Mouse (Mus musculus) limb, embryonic 10.5 days (tissue): ENCODE measurements at regions not wholly inside any gene's neighbourhood (a gene's known extent, or its start where the extent isn't known, plus 50 kb on each side); places are given as distances from the start of the nearest gene placed in this dataset.

Experiments
- DNase-seq: peaks from one replicate; pipeline ENCODE4 v3.0.0-alpha.2; 2017; ENCODE audit warnings: low spot score
- H3K27ac ChIP-seq: fragments of 300-500 bp; sonication (generic); 2 replicates; pipeline ENCODE4 v1.5.1; 2016; ENCODE audit warnings: mild to moderate bottlenecking
- H3K27me3 ChIP-seq: fragments of 300-500 bp; sonication (generic); 2 replicates; pipeline ENCODE4 v1.6.1; 2016; ENCODE audit warnings: low read depth, mild to moderate bottlenecking; ENCODE audit not compliant: poor library complexity, severe bottlenecking
- H3K36me3 ChIP-seq: fragments of 300-500 bp; sonication (generic); 2 replicates; pipeline ENCODE4 v1.6.1; 2016; ENCODE audit warnings: mild to moderate bottlenecking, moderate library complexity
- H3K4me1 ChIP-seq: fragments of 300-500 bp; sonication (generic); 2 replicates; pipeline ENCODE4 v1.6.1; 2016
- H3K4me3 ChIP-seq: fragments of 300-500 bp; sonication (generic); 2 replicates; pipeline ENCODE4 v1.5.1; 2016; ENCODE audit warnings: mild to moderate bottlenecking, moderate library complexity
- H3K9me3 ChIP-seq: fragments of 300-500 bp; sonication (generic); replicated peaks from 2 replicates; pipeline ENCODE4 v1.6.1; 2016; ENCODE audit warnings: mild to moderate bottlenecking
- WGBS: fragments of 180-500 bp; shearing (Covaris S2); methylation state at CpG from one replicate; pipeline ENCODE4 v1.1.7; 2016; 5-methylcytosine and 5-hydroxymethylcytosine counted together

DNA sequence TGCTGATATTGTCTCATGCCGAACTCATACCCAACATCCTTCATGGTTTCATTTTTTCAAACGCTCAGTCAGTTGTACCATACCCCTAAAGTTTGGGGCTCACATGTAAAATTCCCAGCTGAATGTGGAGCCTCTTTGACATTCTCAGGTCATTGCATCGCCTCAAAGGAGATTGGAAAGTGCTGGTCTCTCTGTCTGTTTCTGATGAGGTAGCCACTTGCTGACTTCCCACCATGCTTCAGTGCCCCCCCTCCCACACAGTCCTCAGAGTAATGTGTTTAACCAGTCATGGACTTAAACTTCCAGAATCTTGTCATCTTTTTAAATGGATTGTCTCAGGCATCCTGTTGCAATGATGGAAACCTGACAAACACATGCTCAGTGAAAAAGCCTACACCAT is 220.9 kb upstream of the Cxxc4 start:
- 91% methylated on average over 3 of the region's 3 CpGs for whole genome bisulfite sequencing

DNA sequence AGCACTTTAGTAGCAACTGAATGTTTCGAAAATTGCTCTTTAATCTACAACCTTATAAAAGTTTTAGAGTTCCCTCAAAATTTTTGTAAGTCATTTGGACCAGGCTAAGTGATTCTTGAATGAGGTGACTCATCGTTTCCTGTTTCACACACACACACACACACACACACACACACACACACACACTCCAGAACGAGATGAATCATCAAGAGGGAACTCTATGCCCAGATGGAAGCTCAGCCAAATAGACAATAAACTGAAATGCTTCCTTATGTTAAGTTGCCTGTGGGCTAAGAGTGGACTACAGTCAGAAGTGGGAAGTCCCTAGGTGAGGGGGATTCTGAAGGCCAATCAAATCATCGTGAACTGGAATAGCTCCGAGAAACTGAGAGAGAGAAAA is 202.4 kb upstream of the Cxxc4 start:
- Histone ChIP-seq H3K36me3 (no peaks in the 10 kb centered on the region), H3K4me3 (no peak overlapping the region), H3K27ac (no peak overlapping the region), H3K9me3 (no peaks in the 10 kb centered on the region), H3K27me3 (no peaks in the 10 kb centered on the region), H3K4me1 (no peaks in the 10 kb centered on the region)
- no peak for DNase-seq
- WGBS: 84% methylated on average over 5 of the region's 5 CpGs

More for the DNA sequence above, 220.9 kb upstream of the Cxxc4 start:
- Histone ChIP-seq H3K9me3 (no peaks in the 10 kb centered on the region), H3K4me1 (peaks cover 11% of the 10 kb centered on the region), H3K36me3 (no peaks in the 10 kb centered on the region), H3K27me3 (no peaks in the 10 kb centered on the region), H3K4me3 (no peak overlapping the region), H3K27ac (no peak overlapping the region)
- no peak for DNase-seq

DNA sequence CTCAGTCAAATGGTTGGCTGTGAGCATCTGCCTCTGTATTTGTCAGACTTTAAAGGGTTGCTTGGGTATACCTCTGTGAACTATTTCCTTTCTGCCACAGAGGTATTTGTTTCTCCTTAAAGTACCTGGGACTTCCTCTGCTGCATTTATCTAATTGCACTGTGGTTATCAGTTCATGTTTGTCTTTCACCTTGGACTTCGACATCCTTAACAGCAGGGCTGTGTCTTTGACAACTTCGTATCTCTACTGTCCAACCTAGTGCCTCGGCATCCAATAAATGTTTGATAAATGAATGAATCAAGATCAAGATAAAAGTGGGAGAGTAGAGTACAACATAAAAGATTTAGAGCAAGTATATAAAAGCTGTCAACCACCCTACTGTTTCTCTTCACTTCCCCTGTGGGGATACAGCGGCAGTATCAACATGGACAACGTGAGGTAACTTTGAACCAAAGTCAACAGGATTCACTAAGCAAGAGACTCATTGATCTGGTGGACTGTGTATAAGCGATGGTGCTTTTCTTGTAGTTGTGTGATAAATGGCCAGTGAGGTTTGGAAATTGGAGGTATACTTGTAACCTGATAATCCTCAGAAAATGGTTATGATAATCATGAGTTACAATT is 199.9 kb upstream of the Cxxc4 start:
- DNase-seq: no peak
- WGBS: 90% methylated on average over 6 of the region's 6 CpGs
- Histone ChIP-seq H3K9me3 (no peaks in the 10 kb centered on the region), H3K4me3 (no peak overlapping the region), H3K27me3 (no peaks in the 10 kb centered on the region), H3K36me3 (no peaks in the 10 kb centered on the region), H3K4me1 (no peaks in the 10 kb centered on the region), H3K27ac (no peak overlapping the region)

DNA sequence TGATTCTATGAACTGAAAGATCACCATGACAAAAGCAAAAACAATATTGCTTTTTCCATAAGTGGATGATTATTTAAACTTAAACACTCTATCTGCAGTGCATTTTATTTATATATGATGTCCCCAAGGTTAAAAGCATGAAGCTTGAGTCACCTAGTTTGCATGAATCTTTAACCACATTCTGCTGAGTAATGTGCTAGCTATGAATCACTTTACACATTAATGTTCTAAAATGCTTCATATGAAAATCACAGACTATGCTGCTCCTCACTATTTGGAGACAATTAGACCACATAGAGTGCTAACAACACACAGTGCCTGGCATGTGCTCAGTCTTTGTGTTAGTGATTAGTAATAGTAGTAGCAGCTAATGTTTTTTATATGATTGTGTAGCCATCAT is 185.6 kb upstream of the Cxxc4 start:
- Histone ChIP-seq H3K36me3 (no peaks in the 10 kb centered on the region), H3K4me3 (no peak overlapping the region), H3K9me3 (no peaks in the 10 kb centered on the region), H3K4me1 (no peaks in the 10 kb centered on the region), H3K27me3 (no peaks in the 10 kb centered on the region), H3K27ac (no peak overlapping the region)
- DNase-seq: no peak

DNA sequence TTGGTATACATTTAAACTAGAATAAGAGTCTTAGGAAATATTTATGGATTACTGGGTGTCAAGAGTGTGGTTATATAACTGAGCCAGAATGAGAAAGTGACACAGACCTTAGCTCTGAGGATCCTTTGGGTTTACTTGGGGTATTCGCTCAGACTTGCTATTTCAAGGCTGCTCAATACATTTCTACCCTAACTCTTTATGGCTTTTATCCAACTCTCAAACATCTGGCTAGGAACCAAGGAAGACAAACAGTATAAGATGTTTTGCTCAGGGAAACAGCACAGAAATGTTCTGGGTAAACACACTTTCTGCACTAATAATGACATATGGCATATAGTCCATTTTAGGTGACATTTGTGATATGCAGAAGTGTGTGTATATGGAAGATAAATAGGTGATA is 153.8 kb upstream of the Cxxc4 start:
- Histone ChIP-seq H3K4me1 (no peaks in the 10 kb centered on the region), H3K4me3 (no peak overlapping the region), H3K36me3 (no peaks in the 10 kb centered on the region), H3K9me3 (no peaks in the 10 kb centered on the region), H3K27ac (no peak overlapping the region), H3K27me3 (no peaks in the 10 kb centered on the region)
- no peak for DNase-seq
- WGBS: 96% methylated on average over 1 of the region's 1 CpGs

DNA sequence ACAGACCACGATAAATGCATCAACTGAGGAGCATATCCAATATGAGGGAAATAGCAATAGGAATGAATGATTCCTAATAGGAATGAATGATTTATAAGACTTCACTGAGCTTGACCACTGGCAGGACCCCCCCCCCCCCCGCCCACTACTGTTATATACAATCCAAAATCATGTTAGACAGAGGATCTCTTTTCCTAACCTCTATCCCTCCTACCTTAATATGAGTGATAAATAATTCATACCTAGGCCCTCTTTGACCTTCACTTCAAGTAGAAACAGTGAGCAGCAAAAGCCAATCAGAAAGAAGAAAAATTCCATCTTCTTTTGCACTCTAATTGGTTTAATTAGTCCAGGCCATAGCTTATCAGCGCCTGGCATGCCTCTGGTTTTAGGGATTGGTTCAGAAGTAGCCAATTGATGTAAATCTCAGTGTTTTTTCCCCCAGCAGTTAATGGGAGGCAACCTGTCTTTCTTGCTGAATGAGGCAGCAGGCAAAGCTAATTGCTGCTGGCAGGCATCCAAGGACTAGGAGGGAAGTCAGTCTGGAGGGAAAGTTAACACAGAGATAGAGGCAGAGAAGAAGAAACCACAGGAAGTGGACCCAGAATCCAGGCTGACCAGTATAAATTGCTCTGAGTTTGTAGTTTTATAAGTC is 136.7 kb upstream of the Cxxc4 start:
- H3K36me3 ChIP-seq: no peaks in the 10 kb centered on the region
- H3K4me3 ChIP-seq: no peak overlapping the region
- peaks cover 6% of the 10 kb centered on the region; the same call in 1 of the 2 replicates for H3K4me1 ChIP-seq
- no peak overlapping the region for H3K27ac ChIP-seq
- peak; percentile 37 for DNase-seq
- no peaks in the 10 kb centered on the region for H3K27me3 ChIP-seq
- H3K9me3 ChIP-seq: no peaks in the 10 kb centered on the region
- 70% methylated on average over 3 of the region's 3 CpGs for WGBS

DNA sequence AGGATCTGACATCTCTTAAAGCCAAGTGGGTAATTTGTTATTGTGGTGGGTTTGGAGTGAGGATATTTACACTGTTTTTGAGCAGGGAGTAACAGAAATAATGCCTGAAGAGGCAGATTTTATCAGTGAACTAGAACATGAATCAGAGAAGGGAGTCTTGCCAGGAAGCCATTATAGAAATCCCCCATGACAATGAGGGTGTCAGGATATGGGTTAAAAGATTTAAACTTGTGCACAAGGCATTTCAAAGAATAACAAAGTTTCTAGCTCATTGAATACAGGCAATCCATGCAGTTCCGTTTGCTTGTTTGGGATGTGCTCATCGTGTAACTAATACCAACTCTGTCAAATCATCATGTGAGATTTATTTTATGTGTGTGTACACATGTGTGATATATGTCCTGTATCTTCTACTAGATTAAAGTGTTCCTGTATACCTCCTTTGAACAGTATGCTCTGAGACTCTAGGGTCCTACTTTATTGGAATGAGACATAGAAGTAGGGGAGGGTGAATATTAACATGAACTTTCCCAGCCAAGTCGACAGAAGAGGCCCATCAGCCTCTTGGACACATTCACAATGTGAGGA is 134.0 kb upstream of the Cxxc4 start:
- 87% methylated on average over 3 of the region's 3 CpGs for WGBS

DNA sequence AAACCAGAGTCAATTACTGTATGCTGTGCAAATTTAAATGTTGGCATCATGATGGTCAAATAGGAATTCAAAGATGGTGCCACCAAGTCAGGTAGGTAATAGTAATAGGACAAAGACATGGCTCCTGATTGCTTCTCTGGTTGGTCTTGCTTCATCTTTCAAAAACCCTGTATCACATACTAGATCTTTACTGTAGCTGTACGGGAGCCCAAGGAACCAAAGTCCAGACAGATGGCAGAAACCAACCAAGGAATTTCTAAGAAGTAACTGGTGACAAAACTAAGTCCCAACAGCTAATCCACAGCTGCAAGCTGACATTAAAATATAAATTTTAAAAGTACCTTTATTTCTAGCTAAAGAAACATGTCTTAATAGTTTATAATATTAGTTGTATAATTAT is 131.7 kb upstream of the Cxxc4 start:
- Histone ChIP-seq H3K4me3 (no peak overlapping the region), H3K36me3 (no peaks in the 10 kb centered on the region), H3K27me3 (no peaks in the 10 kb centered on the region), H3K4me1 (peaks cover 6% of the 10 kb centered on the region; the same call in 1 of the 2 replicates), H3K27ac (no peak overlapping the region), H3K9me3 (no peaks in the 10 kb centered on the region)
- DNase-seq: no peak
- WGBS: 83% methylated on average over 1 of the region's 1 CpGs

More for the DNA sequence above, 134.0 kb upstream of the Cxxc4 start:
- H3K4me1 ChIP-seq: peaks cover 6% of the 10 kb centered on the region; the same call in 1 of the 2 replicates
- H3K4me3 ChIP-seq: no peak overlapping the region
- no peaks in the 10 kb centered on the region for H3K36me3 ChIP-seq
- no peaks in the 10 kb centered on the region for H3K27me3 ChIP-seq
- no peak overlapping the region for H3K27ac ChIP-seq
- no peak for DNase-seq
- H3K9me3 ChIP-seq: no peaks in the 10 kb centered on the region

DNA sequence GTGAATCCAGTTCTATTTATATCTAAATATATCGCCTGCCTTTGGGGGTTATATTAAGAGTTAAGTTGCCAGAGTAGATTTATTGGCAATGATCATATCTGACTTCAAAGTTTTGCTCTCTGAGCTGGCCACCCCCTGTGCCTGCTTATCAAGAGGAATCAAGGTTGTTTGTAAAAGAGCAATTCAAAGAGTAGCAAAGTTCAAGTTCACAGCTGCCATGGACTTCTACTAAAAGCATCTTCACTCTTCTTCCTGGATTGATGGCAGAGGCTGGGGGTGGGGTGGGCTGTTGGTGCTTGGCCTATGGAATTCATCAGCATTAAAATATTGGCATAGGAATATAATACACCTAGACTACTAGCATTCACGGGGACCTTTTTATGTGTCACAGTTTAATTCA is 131.2 kb upstream of the Cxxc4 start:
- no peak for DNase-seq
- no peaks in the 10 kb centered on the region for H3K36me3 ChIP-seq
- WGBS: 94% methylated on average over 2 of the region's 2 CpGs
- no peaks in the 10 kb centered on the region for H3K27me3 ChIP-seq
- H3K9me3 ChIP-seq: no peaks in the 10 kb centered on the region
- H3K27ac ChIP-seq: no peak overlapping the region
- H3K4me3 ChIP-seq: no peak overlapping the region
- 0 out of 2 replicates have a peak, but pooled peaks cover under 1% of the 10 kb centered on the region for H3K4me1 ChIP-seq

DNA sequence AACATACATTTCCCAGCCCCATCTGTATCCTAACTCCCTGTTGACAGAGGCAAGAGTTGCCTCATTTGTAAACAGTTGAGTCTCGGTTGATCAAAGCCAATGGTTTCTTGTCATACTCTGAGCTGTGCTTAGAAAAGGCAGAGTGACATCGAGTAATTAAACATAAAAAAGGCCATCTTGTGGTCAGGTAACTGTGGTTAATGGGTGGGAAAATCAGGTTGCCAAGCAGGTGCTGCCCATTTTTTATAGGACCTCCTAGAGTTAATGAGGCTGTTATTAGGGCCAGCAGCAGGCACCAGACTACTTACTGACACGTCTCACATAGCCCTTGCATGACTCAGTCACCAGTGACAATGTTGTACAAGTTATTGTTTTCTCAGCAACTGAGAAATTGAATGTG is 130.7 kb upstream of the Cxxc4 start:
- no peak overlapping the region for H3K27ac ChIP-seq
- DNase-seq: no peak
- H3K4me1 ChIP-seq: no peaks in the 10 kb centered on the region
- whole genome bisulfite sequencing: 73% methylated on average over 3 of the region's 3 CpGs
- H3K27me3 ChIP-seq: no peaks in the 10 kb centered on the region
- no peak overlapping the region for H3K4me3 ChIP-seq
- no peaks in the 10 kb centered on the region for H3K9me3 ChIP-seq
- no peaks in the 10 kb centered on the region for H3K36me3 ChIP-seq

DNA sequence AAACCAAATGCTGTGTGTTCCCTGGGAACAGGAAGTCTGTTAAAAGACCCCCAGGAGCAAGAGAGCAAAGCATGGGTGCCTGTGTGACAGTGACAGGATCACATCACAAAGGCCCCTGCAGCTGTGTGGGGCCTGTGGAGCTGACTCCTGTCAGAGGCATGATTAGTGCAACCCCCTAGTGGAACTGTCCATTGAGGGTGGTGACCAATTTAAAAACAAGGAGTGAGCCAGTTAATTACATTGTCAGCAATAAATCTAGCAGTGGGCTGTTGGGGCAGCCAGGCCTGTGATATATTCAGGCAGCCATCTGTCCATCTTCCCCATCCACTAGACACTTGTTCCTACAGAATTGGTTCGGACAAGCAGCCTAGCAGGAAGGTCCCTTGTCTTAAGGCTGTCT is 121.8 kb upstream of the Cxxc4 start:
- DNase-seq: no peak
- H3K9me3 ChIP-seq: no peaks in the 10 kb centered on the region
- no peak overlapping the region for H3K4me3 ChIP-seq
- H3K27me3 ChIP-seq: no peaks in the 10 kb centered on the region
- H3K36me3 ChIP-seq: no peaks in the 10 kb centered on the region
- H3K4me1 ChIP-seq: peaks cover 20% of the 10 kb centered on the region
- H3K27ac ChIP-seq: no peak overlapping the region
- 46% methylated on average over 1 of the region's 1 CpGs for WGBS

DNA sequence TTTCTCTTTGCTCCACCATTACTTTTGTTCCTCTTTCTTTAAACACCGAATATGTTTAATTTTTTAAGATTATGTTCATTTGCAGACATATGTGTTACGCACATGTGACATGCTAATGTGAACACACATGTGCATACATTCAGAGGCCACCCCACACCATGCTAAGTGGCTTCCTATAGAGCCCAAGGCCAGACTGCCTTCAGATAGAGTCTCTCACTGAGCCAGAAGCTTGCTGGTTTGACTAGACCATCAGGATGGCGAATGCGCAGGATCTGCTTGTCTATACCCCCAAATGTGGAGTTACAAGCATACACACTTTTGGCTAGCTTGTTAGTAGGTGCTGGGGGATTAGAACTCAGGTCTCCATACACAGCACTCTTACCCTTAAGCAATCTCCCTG is 121.3 kb upstream of the Cxxc4 start:
- H3K36me3 ChIP-seq: no peaks in the 10 kb centered on the region
- DNase-seq: no peak
- peaks cover 20% of the 10 kb centered on the region for H3K4me1 ChIP-seq
- no peak overlapping the region for H3K27ac ChIP-seq
- H3K27me3 ChIP-seq: no peaks in the 10 kb centered on the region
- H3K4me3 ChIP-seq: no peak overlapping the region
- H3K9me3 ChIP-seq: no peaks in the 10 kb centered on the region
- WGBS: 93% methylated on average over 4 of the region's 4 CpGs

DNA sequence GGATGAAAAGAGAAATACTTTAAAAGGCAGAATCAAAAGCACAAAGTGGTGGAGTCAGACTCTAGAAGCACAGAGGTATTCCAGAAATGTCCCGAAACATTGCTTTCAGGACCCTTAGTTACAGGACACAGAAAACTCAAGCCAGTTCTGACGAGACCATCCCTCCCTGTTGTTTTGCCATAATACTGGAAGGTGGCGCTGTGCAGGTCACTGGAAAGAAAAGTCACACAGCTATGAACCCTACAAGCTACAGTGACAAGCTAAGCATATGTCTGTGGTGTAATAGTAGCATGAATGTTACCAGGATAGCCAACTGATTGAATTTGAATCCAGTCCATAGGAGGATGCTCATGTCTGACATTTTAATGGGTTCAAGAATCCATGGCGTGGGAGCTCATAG is 117.4 kb upstream of the Cxxc4 start:
- Histone ChIP-seq H3K4me3 (no peak overlapping the region), H3K27ac (no peak overlapping the region), H3K4me1 (peaks cover 7% of the 10 kb centered on the region), H3K36me3 (no peaks in the 10 kb centered on the region), H3K9me3 (no peaks in the 10 kb centered on the region), H3K27me3 (no peaks in the 10 kb centered on the region)
- 67% methylated on average over 4 of the region's 4 CpGs for WGBS
- no peak for DNase-seq
